Comparison of ENCODE assay signal across 15 mouse cellular contexts in genomic region chr1:143645386-143645785, GRCm38 (mm10). TPM values are rescaled to one million over a fixed set of nuclear protein-coding genes. Genes with fewer than 3 reads are reported as not detected.
DNase-seq lines count a peak whose midpoint lies in the region; ATAC-seq lines count a peak whose summit lies in the region.
"Had no signal": no experiment of that assay in that cellular context is flagged by ENCODE, and none has a peak within 500 bp of the region (broad histone marks: within the 10 kb centered on the region; RNA-seq: fewer than 3 reads in every experiment).

No protein-coding gene starts in this region.

- no peaks in the 10 kb centered on the region for H3K9me3 ChIP-seq in forebrain, embryonic 13.5 days (replicated peaks)
- no peaks in the 10 kb centered on the region for H3K9me3 ChIP-seq in forebrain, embryonic 10.5 days
- H3K9me3 ChIP-seq in midbrain, embryonic 13.5 days = no peaks in the 10 kb centered on the region
- H3K9me3 ChIP-seq in midbrain, embryonic 11.5 days (ENCODE audit: control insufficient read depth, low read length) = no peaks in the 10 kb centered on the region
- H3K9me3 ChIP-seq in hindbrain, embryonic 16.5 days (ENCODE audit: control insufficient read depth, low read length) = no peaks in the 10 kb centered on the region
- H3K9me3 ChIP-seq: embryonic facial prominence, embryonic 13.5 days; heart, embryonic 13.5 days; kidney, embryonic 15.5 days; limb, embryonic 12.5 days had no signal

- 71% methylated on average over 4 of the region's 4 CpGs for WGBS in forebrain, embryonic 13.5 days
- WGBS in forebrain, embryonic 10.5 days = 85% methylated on average over 4 of the region's 4 CpGs
- WGBS in midbrain, embryonic 13.5 days = 47% methylated on average over 4 of the region's 4 CpGs
- WGBS in midbrain, embryonic 11.5 days = 62% methylated on average over 4 of the region's 4 CpGs
- WGBS in hindbrain, embryonic 16.5 days = 44% methylated on average over 4 of the region's 4 CpGs

- H3K4me3 ChIP-seq in forebrain, embryonic 13.5 days = no peak overlapping the region
- H3K4me3 ChIP-seq in forebrain, embryonic 10.5 days = no peak overlapping the region
- peak overlapping the region; percentile 13; the same call in 1 of the 2 replicates for H3K4me3 ChIP-seq in midbrain, embryonic 13.5 days (replicated peaks)
- no peak overlapping the region for H3K4me3 ChIP-seq in midbrain, embryonic 11.5 days (ENCODE audit: low read depth, low read length)
- peak overlapping the region; percentile 2; the same call in 1 of the 2 replicates for H3K4me3 ChIP-seq in hindbrain, embryonic 16.5 days (ENCODE audit: low read length)
- H3K4me3 ChIP-seq: embryonic facial prominence, embryonic 13.5 days; heart, embryonic 13.5 days; kidney, embryonic 15.5 days; limb, embryonic 12.5 days had no signal

- no peak for DNase-seq in forebrain, embryonic 10.5 days (ENCODE audit: extremely low spot score, low spot score)
- DNase-seq in midbrain, embryonic 11.5 days (ENCODE audit: low spot score, missing footprints) = no peak
- peak; percentile 48 for DNase-seq in retina, embryonic 14.5 days (ENCODE audit: low spot score)
- DNase-seq in adrenal gland, postnatal 14 days = no peak
- DNase-seq in heart, postnatal 14 days = no peak
- DNase-seq: adrenal gland, postnatal 25 days; layer of hippocampus, adult 9-11 months; right cerebral cortex, postnatal 25 days had no signal

- H3K4me1 ChIP-seq in forebrain, embryonic 13.5 days = peaks cover 16% of the 10 kb centered on the region
- peaks cover 9% of the 10 kb centered on the region for H3K4me1 ChIP-seq in forebrain, embryonic 10.5 days
- H3K4me1 ChIP-seq in midbrain, embryonic 13.5 days (replicated peaks) = peaks cover 15% of the 10 kb centered on the region
- 0 out of 2 replicates have a peak, but pooled peaks cover 3% of the 10 kb centered on the region for H3K4me1 ChIP-seq in midbrain, embryonic 11.5 days (ENCODE audit: control insufficient read depth, insufficient read depth, low read length)
- peaks cover 4% of the 10 kb centered on the region; the same call in 1 of the 2 replicates for H3K4me1 ChIP-seq in hindbrain, embryonic 16.5 days (ENCODE audit: control insufficient read depth, insufficient read depth, low read depth, low read length)
- H3K4me1 ChIP-seq: kidney, embryonic 15.5 days had no signal

- no peak overlapping the region for H3K27ac ChIP-seq in forebrain, embryonic 13.5 days
- no peak overlapping the region for H3K27ac ChIP-seq in forebrain, embryonic 10.5 days
- no peak overlapping the region for H3K27ac ChIP-seq in midbrain, embryonic 13.5 days
- H3K27ac ChIP-seq in midbrain, embryonic 11.5 days (ENCODE audit: low read depth, low read length) = no peak overlapping the region
- H3K27ac ChIP-seq in hindbrain, embryonic 16.5 days (ENCODE audit: low read depth, low read length) = no peak overlapping the region
- H3K27ac ChIP-seq: embryonic facial prominence, embryonic 13.5 days; heart, embryonic 13.5 days; kidney, embryonic 15.5 days; limb, embryonic 12.5 days had no signal

- peaks cover 4% of the 10 kb centered on the region for H3K36me3 ChIP-seq in forebrain, embryonic 13.5 days (ENCODE audit: poor library complexity, severe bottlenecking)
- peaks cover 10% of the 10 kb centered on the region for H3K36me3 ChIP-seq in forebrain, embryonic 10.5 days (replicated peaks)
- H3K36me3 ChIP-seq in midbrain, embryonic 13.5 days = 0 out of 2 replicates have a peak, but pooled peaks cover 4% of the 10 kb centered on the region
- H3K36me3 ChIP-seq in midbrain, embryonic 11.5 days (ENCODE audit: control insufficient read depth, insufficient read depth, low read length) = no peaks in the 10 kb centered on the region
- H3K36me3 ChIP-seq in hindbrain, embryonic 16.5 days (ENCODE audit: control insufficient read depth, insufficient read depth, low read length) = no peaks in the 10 kb centered on the region

- H3K27me3 ChIP-seq in forebrain, embryonic 13.5 days = no peaks in the 10 kb centered on the region
- H3K27me3 ChIP-seq in forebrain, embryonic 10.5 days (ENCODE audit: poor library complexity, severe bottlenecking) = no peaks in the 10 kb centered on the region
- H3K27me3 ChIP-seq in midbrain, embryonic 13.5 days = no peaks in the 10 kb centered on the region
- no peaks in the 10 kb centered on the region for H3K27me3 ChIP-seq in midbrain, embryonic 11.5 days (ENCODE audit: control insufficient read depth, insufficient read depth, low read length)
- H3K27me3 ChIP-seq in hindbrain, embryonic 16.5 days (replicated peaks; ENCODE audit: control insufficient read depth, insufficient read depth, low read length) = no peaks in the 10 kb centered on the region
- H3K27me3 ChIP-seq: embryonic facial prominence, embryonic 13.5 days; heart, embryonic 13.5 days; kidney, embryonic 15.5 days; limb, embryonic 12.5 days had no signal

- H3K9ac ChIP-seq in forebrain, embryonic 13.5 days = no peak overlapping the region
- no peak overlapping the region for H3K9ac ChIP-seq in midbrain, embryonic 13.5 days (replicated peaks)
- no peak overlapping the region for H3K9ac ChIP-seq in midbrain, embryonic 11.5 days (ENCODE audit: low read length)
- H3K9ac ChIP-seq in hindbrain, embryonic 16.5 days (ENCODE audit: low read depth, low read length) = no peak overlapping the region
- H3K9ac ChIP-seq: embryonic facial prominence, embryonic 13.5 days; heart, embryonic 13.5 days; kidney, embryonic 15.5 days; limb, embryonic 12.5 days had no signal

- intact Hi-C loops in heart, postnatal 14 days (cut with DNase I) = loop anchor here (10.0 kb wide), 2 partner anchors 341 to 751 kb away; no protein-coding TSS in a partner anchor

- 0 out of 2 replicates have a peak overlapping the region, but pooled peaks have one; percentile 6 for H3K4me2 ChIP-seq in forebrain, embryonic 13.5 days
- H3K4me2 ChIP-seq in midbrain, embryonic 13.5 days (replicated peaks) = peak overlapping the region; percentile 41
- H3K4me2 ChIP-seq in midbrain, embryonic 11.5 days = no peak overlapping the region
- H3K4me2 ChIP-seq in hindbrain, embryonic 16.5 days (ENCODE audit: low read length) = peak overlapping the region; percentile 37
- H3K4me2 ChIP-seq: embryonic facial prominence, embryonic 13.5 days; heart, embryonic 13.5 days; kidney, embryonic 15.5 days; limb, embryonic 12.5 days had no signal

- ATAC-seq in forebrain, embryonic 13.5 days = no peak
- no peak for ATAC-seq in midbrain, embryonic 13.5 days
- no peak for ATAC-seq in midbrain, embryonic 11.5 days (ENCODE audit: low FRiP score)
- peak; percentile 43 for ATAC-seq in hindbrain, embryonic 16.5 days

RNA-seq across cellular contexts. Expression of gene B3galt2, which starts 4.9 kb away (rescaled TPM):
- polyA plus RNA-seq in forebrain, embryonic 13.5 days (2015; fragmentation: Nextera tagmentation; extraction: Ambion mirVana) = 3.2 and 3.5 TPM in 2 replicates
- polyA plus RNA-seq in forebrain, embryonic 10.5 days (2016; fragmentation: Nextera tagmentation; extraction: Ambion mirVana) = 0.28 and 0.38 TPM in 2 replicates
- 4.3 and 4.5 TPM in 2 replicates for polyA plus RNA-seq in midbrain, embryonic 13.5 days (2015; fragmentation: Nextera tagmentation; extraction: Ambion mirVana)
- 1.2 and 1.6 TPM in 2 replicates for polyA plus RNA-seq in midbrain, embryonic 11.5 days (2014; fragmentation: Nextera tagmentation; extraction: Ambion mirVana)
- polyA plus RNA-seq in hindbrain, embryonic 16.5 days (2015; fragmentation: Nextera tagmentation; extraction: Ambion mirVana) = 7.2 and 7.7 TPM in 2 replicates
- 2.7 and 3.4 TPM in 2 replicates for total RNA-seq in adrenal gland, postnatal 14 days (2021)
- under 1 TPM; 0.46 to 0.69 TPM for total RNA-seq in heart, postnatal 14 days (2021)

RNA-seq across cellular contexts. Expression of gene Cdc73, which starts 57.3 kb away (rescaled TPM):
- polyA plus RNA-seq in forebrain, embryonic 13.5 days (2015; fragmentation: Nextera tagmentation; extraction: Ambion mirVana) = 24.0 and 30.6 TPM in 2 replicates
- polyA plus RNA-seq in forebrain, embryonic 10.5 days (2016; fragmentation: Nextera tagmentation; extraction: Ambion mirVana) = 33.8 and 33.9 TPM in 2 replicates
- polyA plus RNA-seq in midbrain, embryonic 13.5 days (2015; fragmentation: Nextera tagmentation; extraction: Ambion mirVana) = 21.0 and 26.8 TPM in 2 replicates
- 27.8 and 28.4 TPM in 2 replicates for polyA plus RNA-seq in midbrain, embryonic 11.5 days (2014; fragmentation: Nextera tagmentation; extraction: Ambion mirVana)
- polyA plus RNA-seq in hindbrain, embryonic 16.5 days (2015; fragmentation: Nextera tagmentation; extraction: Ambion mirVana) = 7.7 and 12.2 TPM in 2 replicates
- 85.7 and 90.8 TPM in 2 replicates for total RNA-seq in adrenal gland, postnatal 14 days (2021)
- 10 to 100 TPM; 50.5 to 55.3 TPM for total RNA-seq in heart, postnatal 14 days (2021)

Comparison
In these comparisons a context has a peak if more than half of its experiments do, and no peak if none do; other contexts are left out.
1. H3K4me3 ChIP-seq: peak in midbrain, embryonic 13.5 days (single experiment) and hindbrain, embryonic 16.5 days (single experiment); none in forebrain, embryonic 13.5 days (single experiment), forebrain, embryonic 10.5 days (single experiment) and midbrain, embryonic 11.5 days (single experiment).